Mouse (Mus musculus) spleen, adult 2 months (tissue): ENCODE results near the gene Zbtb39. TPM values are rescaled to one million over a fixed set of nuclear protein-coding genes. Genes with fewer than 3 reads are reported as not detected.

Experiments
- DNase-seq, 2 experiments: peaks; one replicate each; pipeline versions ENCODE4 v3.0.0 to v3.0.0-alpha.2; 2012 to 2021; ENCODE audit warnings: low spot score in 2 of 2, low read depth in 1 of 2
- H3K27ac ChIP-seq: fragments of 200-500 bp; 2 replicates; pipeline ENCODE4 v1.5.1; 2012; ENCODE audit warnings: low read length, inconsistent platforms; ENCODE audit not compliant: insufficient read depth
- H3K27me3 ChIP-seq: fragments of 200-500 bp; 2 replicates; pipeline ENCODE4 v1.6.1; 2012; ENCODE audit warnings: mild to moderate bottlenecking, moderate library complexity, low read length, inconsistent platforms; ENCODE audit not compliant: control insufficient read depth, insufficient read depth
- H3K36me3 ChIP-seq: fragments of 200-500 bp; 2 replicates; pipeline ENCODE4 v1.6.1; 2012; ENCODE audit warnings: mild to moderate bottlenecking, low read length, inconsistent platforms; ENCODE audit not compliant: control insufficient read depth, insufficient read depth
- H3K4me1 ChIP-seq: fragments of 200-500 bp; 2 replicates; pipeline ENCODE4 v1.6.1; 2011; ENCODE audit warnings: inconsistent platforms; ENCODE audit not compliant: control insufficient read depth, insufficient read depth, insufficient read length
- H3K4me3 ChIP-seq: fragments of 200-500 bp; 2 replicates; pipeline ENCODE4 v1.5.1; 2011; ENCODE audit warnings: mild to moderate bottlenecking, inconsistent platforms; ENCODE audit not compliant: insufficient read depth, insufficient read length; ENCODE audit errors: extremely low read depth
- CTCF ChIP-seq: fragments of 200-500 bp; IDR thresholded peaks from 2 replicates; pipeline ENCODE4 v1.5.1; 2011; ENCODE audit warnings: mild to moderate bottlenecking, inconsistent platforms; ENCODE audit not compliant: insufficient read depth, insufficient read length, insufficient replicate concordance; ENCODE audit errors: extremely low read depth
- POLR2A ChIP-seq: fragments of 200-500 bp; IDR thresholded peaks from 2 replicates; pipeline ENCODE4 v1.6.1; 2011; ENCODE audit warnings: low read depth, low read length, inconsistent platforms
- WGBS: fragments of 180-500 bp; shearing (Covaris S2); methylation state at CpG from one replicate; pipeline ENCODE4 v1.1.7; 2018; 5-methylcytosine and 5-hydroxymethylcytosine counted together
- polyA plus RNA-seq: library from polyadenylated mRNA; depleted of rRNA; stranded (reverse); fragments of >200 nt; gene quantifications from 2 replicates; pipeline ENCODE4 v1.2.3, GENCODE M21; 2012

Zbtb39 gene
- polyA plus RNA-seq, 1 experiment, result 5.6 TPM

DNA sequence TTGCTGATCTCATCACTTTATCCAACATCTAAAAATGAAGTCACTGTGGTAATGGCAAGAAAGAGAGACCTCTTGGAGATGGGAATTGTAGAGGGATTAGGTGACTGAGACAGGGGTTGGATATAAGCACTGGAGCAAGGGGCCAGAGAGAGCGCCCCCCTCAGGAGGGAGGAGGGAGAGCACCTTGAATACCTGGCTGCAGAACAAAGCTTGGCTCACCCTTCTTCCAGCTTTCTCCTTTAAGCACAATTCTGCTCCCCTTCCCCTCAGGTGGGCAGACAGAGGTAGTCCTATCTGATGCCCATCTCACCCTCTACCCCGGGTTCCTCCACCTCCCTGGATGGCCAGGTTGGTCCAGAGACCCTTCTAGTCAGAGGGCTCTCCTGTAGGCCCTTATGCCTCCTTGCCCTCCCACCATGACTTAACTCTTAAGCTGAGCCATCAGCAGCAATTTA lies 34.5 kb upstream of the Zbtb39 start, which contains the start of gene Myo1a:
Gene Myo1a (plus strand): TSS at position 405 of the 455 bp plus-strand sequence.
- Histone ChIP-seq H3K4me1 (no peaks in the 10 kb centered on the region), H3K27me3 (no peaks in the 10 kb centered on the region), H3K27ac (no peak within 1 kb of the TSS), H3K36me3 (no peaks in the 10 kb centered on the region), H3K4me3 (no peak within 1 kb of the TSS)
- 76% methylated on average over 2 of the region's 2 CpGs for WGBS
- no peak for DNase-seq
- no peak for TF ChIP-seq CTCF
- TF ChIP-seq POLR2A, result no peak

DNA sequence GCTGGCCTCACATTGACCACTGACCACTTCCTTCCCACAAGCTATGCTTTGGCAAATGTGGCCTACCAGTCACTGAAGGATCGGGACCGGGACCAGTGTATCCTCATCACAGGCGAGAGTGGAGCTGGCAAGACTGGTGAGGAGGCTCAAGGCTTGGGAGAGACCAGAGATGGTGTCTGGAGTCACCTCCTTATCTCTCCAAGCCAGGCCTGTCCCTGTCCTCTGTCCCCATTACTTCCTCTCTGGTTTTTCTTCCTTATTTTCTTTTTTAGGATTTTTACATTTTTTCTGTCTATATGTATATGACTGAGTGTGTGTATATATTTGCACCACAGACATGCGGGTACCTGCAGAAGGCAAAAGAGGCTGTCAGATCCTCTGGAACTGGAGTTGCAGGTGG lies 33.6 kb upstream of the Zbtb39 start:
- Histone ChIP-seq H3K4me1 (no peaks in the 10 kb centered on the region), H3K27ac (no peak overlapping the region), H3K4me3 (no peak overlapping the region), H3K36me3 (no peaks in the 10 kb centered on the region), H3K27me3 (no peaks in the 10 kb centered on the region)
- 77% methylated on average over 4 of the region's 4 CpGs for WGBS
- TF ChIP-seq POLR2A (no peak), CTCF (no peak)
- DNase-seq, result no peak

DNA sequence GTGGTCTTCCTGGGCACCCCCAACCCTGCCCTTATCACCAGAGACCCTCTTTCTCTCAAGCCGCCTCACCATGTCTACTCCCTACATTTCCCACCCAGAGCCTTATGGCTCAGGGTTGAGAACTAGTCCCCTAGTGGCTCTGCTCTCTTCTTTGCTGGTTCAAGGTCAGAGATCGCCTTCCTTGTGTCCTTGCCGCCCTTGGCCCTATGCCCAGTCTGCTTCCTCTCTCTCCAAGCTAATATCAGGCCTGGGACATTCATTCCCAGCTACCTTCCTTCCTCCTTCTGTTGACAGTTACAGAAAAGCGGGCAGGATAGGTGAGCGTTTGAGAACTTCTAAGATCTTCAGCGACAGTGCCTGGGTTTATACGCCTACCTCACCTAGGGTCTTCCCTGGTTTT lies 31.6 kb upstream of the Zbtb39 start:
- H3K27ac ChIP-seq, result no peak overlapping the region
- H3K4me3 ChIP-seq, result no peak overlapping the region
- TF ChIP-seq CTCF, result no peak
- no peak for TF ChIP-seq POLR2A
- no peaks in the 10 kb centered on the region for H3K27me3 ChIP-seq
- no peaks in the 10 kb centered on the region for H3K4me1 ChIP-seq
- DNase-seq, result no peak
- 88% methylated on average over 7 of the region's 7 CpGs for WGBS
- no peaks in the 10 kb centered on the region for H3K36me3 ChIP-seq

DNA sequence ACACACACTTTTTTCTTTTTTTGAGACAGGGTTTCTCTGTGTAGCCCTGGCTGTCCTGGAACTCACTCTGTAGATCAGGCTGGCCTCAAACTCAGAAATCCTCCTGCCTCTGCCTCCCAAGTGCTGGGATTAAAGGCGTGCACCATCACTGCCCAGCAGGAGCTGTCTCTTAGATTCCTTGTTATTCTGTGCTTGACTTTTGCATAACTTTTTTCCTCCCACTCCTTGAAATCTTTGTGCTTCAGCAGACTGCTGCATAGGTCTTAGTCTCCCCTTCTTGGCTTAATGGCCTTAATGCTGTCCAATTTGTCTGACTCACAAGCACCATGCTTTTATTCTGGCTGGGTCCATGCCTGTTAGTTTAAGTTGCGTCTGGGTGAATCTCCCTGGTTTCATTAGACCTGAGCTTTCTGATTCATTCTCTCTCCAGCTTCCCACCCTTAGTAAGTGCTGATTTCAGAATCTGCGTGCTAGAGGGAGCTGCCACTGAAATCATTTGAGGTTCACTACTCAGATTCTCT lies 30.4 kb upstream of the Zbtb39 start:
- Histone ChIP-seq H3K4me1 (no peaks in the 10 kb centered on the region), H3K27ac (no peak overlapping the region), H3K4me3 (no peak overlapping the region), H3K36me3 (no peaks in the 10 kb centered on the region), H3K27me3 (no peaks in the 10 kb centered on the region)
- no peak for DNase-seq
- WGBS, result 83% methylated on average over 3 of the region's 3 CpGs
- no peak for TF ChIP-seq POLR2A

DNA sequence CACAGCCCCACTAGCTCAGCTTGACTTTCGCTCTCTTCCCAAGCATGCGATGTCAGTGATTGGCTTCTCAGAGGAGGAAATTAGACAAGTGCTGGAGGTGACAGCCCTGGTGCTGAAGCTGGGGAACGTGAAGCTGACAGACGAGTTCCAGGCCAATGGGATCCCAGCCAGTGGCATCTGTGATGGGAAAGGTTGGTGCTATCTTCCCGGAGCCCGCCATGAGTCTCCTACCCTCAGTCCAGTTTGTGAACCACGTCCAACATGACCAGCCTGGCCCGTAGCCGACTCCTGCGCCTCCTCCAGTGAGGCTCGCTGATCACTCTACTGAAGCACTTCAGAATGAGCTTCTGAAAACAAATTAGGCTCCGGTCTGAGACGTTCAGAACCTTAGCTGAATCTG lies 29.0 kb upstream of the Zbtb39 start:
- H3K27ac ChIP-seq, result no peak overlapping the region
- no peaks in the 10 kb centered on the region for H3K36me3 ChIP-seq
- H3K4me1 ChIP-seq, result no peaks in the 10 kb centered on the region
- H3K4me3 ChIP-seq, result no peak overlapping the region
- no peak for DNase-seq
- TF ChIP-seq POLR2A (no peak), CTCF (no peak)
- 85% methylated on average over 13 of the region's 13 CpGs for WGBS
- H3K27me3 ChIP-seq, result no peaks in the 10 kb centered on the region

DNA sequence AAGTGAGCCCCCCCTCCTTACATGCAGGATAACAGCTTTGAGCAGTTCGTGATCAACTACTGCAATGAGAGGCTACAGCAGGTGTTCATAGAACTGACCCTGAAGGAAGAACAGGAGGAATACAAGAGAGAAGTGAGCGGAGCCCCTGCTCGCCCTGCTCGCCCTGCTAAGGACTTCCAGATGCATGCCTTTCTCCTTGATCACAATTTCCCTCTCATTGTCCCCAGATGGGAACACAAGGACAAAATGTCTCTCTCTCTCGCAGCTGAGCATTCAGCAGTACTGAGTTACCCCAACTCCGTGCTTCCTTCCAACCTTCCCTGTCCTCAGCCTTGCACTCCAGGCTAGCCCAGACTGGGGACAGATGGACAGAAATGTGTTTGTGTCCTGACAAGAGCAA lies 26.6 kb upstream of the Zbtb39 start:
- DNase-seq, result no peak
- H3K36me3 ChIP-seq, result no peaks in the 10 kb centered on the region
- H3K4me3 ChIP-seq, result no peak overlapping the region
- no peaks in the 10 kb centered on the region for H3K27me3 ChIP-seq
- WGBS, result 87% methylated on average over 6 of the region's 6 CpGs
- no peak overlapping the region for H3K27ac ChIP-seq
- TF ChIP-seq POLR2A (no peak), CTCF (no peak)
- H3K4me1 ChIP-seq, result no peaks in the 10 kb centered on the region

DNA sequence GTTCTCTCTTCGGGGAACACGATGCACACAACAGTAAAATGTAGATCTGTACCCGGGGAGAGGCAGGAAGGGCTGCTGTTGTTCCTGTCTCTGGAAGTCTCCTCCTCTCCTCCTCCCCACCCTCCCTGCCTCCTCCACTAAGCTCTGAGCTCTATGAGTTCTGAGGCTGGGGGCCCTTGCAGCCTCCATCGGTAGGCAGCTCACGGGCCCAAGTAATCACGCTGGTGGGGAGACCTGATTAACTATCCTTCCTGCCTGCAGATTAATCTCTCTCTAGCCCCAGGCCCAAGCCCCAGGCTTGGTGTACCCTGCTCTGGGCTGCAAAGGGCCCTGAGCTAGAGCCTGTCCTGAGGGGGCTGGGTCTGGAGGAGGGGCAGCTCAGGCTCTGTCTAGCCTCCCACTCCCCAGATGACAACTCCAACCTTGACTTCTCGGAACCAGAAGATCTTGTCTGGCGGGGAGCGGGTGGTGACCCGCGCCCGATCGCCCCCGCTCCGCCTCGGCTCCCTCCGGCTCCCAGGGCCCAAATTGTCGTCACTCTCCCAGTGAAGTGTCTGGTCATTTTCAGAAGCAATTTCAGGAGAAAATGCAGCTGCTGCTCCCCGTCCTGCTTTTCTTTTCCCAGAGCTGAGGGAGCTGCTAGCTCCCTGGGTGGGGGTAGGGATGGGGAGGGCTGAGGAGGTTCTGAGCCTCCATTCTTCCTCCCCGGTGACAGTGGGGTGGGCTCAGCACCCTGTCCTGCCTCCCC lies 17.5 kb upstream of the Zbtb39 start:
- no peaks in the 10 kb centered on the region for H3K27me3 ChIP-seq
- TF ChIP-seq CTCF, result no peak
- no peak for TF ChIP-seq POLR2A
- 57% methylated on average over 20 of the region's 20 CpGs for WGBS
- H3K36me3 ChIP-seq, result no peaks in the 10 kb centered on the region
- H3K27ac ChIP-seq, result peak overlapping the region; percentile 61
- no peak for DNase-seq
- H3K4me3 ChIP-seq, result no peak overlapping the region
- no peaks in the 10 kb centered on the region for H3K4me1 ChIP-seq
